Mouse (Mus musculus) midbrain, embryonic 12.5 days (tissue): ENCODE results near the gene Gm5134. TPM values are rescaled to one million over a fixed set of nuclear protein-coding genes. Genes with fewer than 3 reads are reported as not detected.
A peak's percentile ranks its signal among the peaks of the same experiment; 100 is the strongest.

ENCODE experiments used
- ATAC-seq: fragments of 200-750 bp; cut with Nextera tagmentation; 2 replicates; pipeline ENCODE4 v1.8.0; 2017; ENCODE audit warnings: low read depth, moderate TSS enrichment, moderate library complexity; ENCODE audit not compliant: low FRiP score
- H3K27ac ChIP-seq: fragments of 300-500 bp; sonication (generic); replicated peaks from 2 replicates; pipeline ENCODE4 v1.5.1; 2016; ENCODE audit warnings: mild to moderate bottlenecking
- H3K27me3 ChIP-seq: fragments of 300-500 bp; sonication (generic); 2 replicates; pipeline ENCODE4 v1.6.1; 2016; ENCODE audit warnings: mild to moderate bottlenecking
- H3K36me3 ChIP-seq: fragments of 300-500 bp; sonication (generic); 2 replicates; pipeline ENCODE4 v1.6.1; 2016
- H3K4me1 ChIP-seq: fragments of 300-500 bp; sonication (generic); 2 replicates; pipeline ENCODE4 v1.6.1; 2016
- H3K4me2 ChIP-seq: fragments of 300-500 bp; sonication (generic); replicated peaks from 2 replicates; pipeline ENCODE4 v1.6.1; 2016; ENCODE audit warnings: mild to moderate bottlenecking, moderate library complexity
- H3K4me3 ChIP-seq: fragments of 300-500 bp; sonication (generic); 2 replicates; pipeline ENCODE4 v1.5.1; 2016; ENCODE audit warnings: mild to moderate bottlenecking
- H3K9ac ChIP-seq: fragments of 300-500 bp; sonication (generic); replicated peaks from 2 replicates; pipeline ENCODE4 v1.6.1; 2016; ENCODE audit warnings: mild to moderate bottlenecking, moderate library complexity
- H3K9me3 ChIP-seq: fragments of 300-500 bp; sonication (generic); 2 replicates; pipeline ENCODE4 v1.6.1; 2016; ENCODE audit warnings: mild to moderate bottlenecking
- WGBS: fragments of 180-500 bp; shearing (Covaris S2); methylation state at CpG from one replicate; pipeline ENCODE4 v1.1.7; 2016; 5-methylcytosine and 5-hydroxymethylcytosine counted together
- polyA plus RNA-seq: library from polyadenylated mRNA; unstranded; fragments of >200 nt; fragmentation: Nextera tagmentation; extraction: Ambion mirVana; gene quantifications from 2 replicates; pipeline ENCODE4 v1.2.1, GENCODE M21; 2016

Gm5134 gene
- polyA plus RNA-seq, 1 experiment from 2014 or later = not detected

DNA sequence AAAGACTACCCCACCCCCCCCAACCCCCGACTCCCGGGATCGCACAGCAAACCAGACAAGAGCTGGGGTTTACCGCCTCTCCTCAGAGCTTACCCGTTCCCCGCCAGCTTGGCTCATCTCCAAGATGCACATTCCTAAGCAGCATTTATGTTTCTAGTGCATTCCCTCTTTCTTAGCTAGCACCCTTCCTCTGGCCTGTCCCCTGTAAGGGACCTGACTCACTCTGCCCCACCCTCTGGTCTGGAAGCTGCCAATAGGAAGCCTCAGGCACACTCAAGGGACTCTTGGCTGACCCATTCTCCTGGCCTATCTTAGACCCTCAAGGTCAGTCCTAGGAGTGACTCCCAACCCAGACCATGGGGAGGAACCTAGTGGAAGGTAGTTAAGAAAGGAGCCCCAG, 24.0 kb upstream of the Gm5134 start:
- Histone ChIP-seq H3K9me3 (no peaks in the 10 kb centered on the region), H3K27me3 (peaks cover 66% of the 10 kb centered on the region), H3K4me1 (peaks cover 29% of the 10 kb centered on the region), H3K4me3 (no peak overlapping the region), H3K36me3 (peaks cover 22% of the 10 kb centered on the region), H3K27ac (no peak overlapping the region), H3K4me2 (0 out of 2 replicates have a peak overlapping the region, but pooled peaks have one; percentile 19), H3K9ac (no peak overlapping the region)
- WGBS = 27% methylated on average over 6 of the region's 6 CpGs
- ATAC-seq = no peak

DNA sequence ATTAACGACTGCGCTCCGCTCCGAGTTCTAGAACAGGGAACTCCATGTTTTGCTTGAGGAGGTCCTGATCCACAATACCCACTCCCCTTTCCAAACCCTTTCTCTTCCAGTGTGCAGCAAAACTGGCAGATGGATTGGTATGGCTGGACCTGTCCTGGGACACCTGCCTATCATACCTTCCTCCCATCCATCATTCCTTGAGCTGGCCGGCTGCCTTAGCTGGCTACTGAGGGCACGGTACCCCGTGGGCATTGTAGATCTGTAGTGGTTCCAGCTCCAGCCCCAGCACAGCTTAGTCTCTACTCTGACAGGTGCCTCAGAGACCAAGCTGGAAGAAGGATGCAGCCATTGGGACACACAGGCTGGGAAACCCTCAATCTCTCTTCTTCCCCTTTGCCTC, 23.0 kb upstream of the Gm5134 start:
- H3K9me3 ChIP-seq = no peaks in the 10 kb centered on the region
- peak overlapping the region; percentile 60 for H3K4me3 ChIP-seq
- H3K4me1 ChIP-seq = peaks cover 38% of the 10 kb centered on the region
- H3K9ac ChIP-seq = peak overlapping the region; percentile 82; the same call in 1 of the 2 replicates
- H3K36me3 ChIP-seq = peaks cover 14% of the 10 kb centered on the region
- peaks cover 76% of the 10 kb centered on the region for H3K27me3 ChIP-seq
- no peak overlapping the region for H3K27ac ChIP-seq
- WGBS = 19% methylated on average over 7 of the region's 7 CpGs
- no peak for ATAC-seq
- peak overlapping the region; percentile 93 for H3K4me2 ChIP-seq

GRCm38 (mm10) chr10:75932081-75932678, 22.1 kb upstream of the Gm5134 start:
- Histone ChIP-seq H3K27me3 (peaks cover 85% of the 10 kb centered on the region), H3K4me1 (peaks cover 38% of the 10 kb centered on the region), H3K4me2 (peak overlapping the region; percentile 93), H3K4me3 (peak overlapping the region; percentile 60), H3K9ac (peak overlapping the region; percentile 82), H3K27ac (no peak overlapping the region; the same call in 1 of the 2 replicates), H3K36me3 (peaks cover 8% of the 10 kb centered on the region), H3K9me3 (no peaks in the 10 kb centered on the region)
- peak; percentile 77 for ATAC-seq
- WGBS = 2% methylated on average over 34 of the region's 44 CpGs

DNA sequence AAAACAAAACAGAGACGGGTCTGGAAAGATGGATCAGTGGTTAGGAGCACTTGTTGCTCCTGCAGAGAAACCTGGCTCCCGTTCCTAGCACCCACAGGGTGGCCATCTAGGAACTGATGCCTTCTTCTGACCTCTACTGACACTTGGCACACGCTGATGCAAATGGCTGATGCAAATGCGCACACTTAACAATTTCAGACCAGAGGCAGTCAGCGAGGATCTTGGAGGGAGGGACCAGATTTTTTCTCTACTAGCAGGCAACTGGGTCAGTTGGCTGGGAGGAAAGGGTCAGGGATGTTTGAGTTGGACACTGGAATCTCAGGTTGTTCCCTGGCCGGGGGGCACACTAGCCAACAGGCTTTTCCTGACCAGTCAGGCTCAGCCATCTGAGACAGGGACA, 21.4 kb upstream of the Gm5134 start, which contains the start of gene Chchd10:
Chchd10 (plus strand) TSS at position 240 of the 400 bp plus-strand sequence.
- WGBS = 27% methylated on average over 6 of the region's 6 CpGs
- no peak within 1 kb of the TSS; the same call in 1 of the 2 replicates for H3K27ac ChIP-seq
- H3K4me1 ChIP-seq = peaks cover 38% of the 10 kb centered on the region
- ATAC-seq = no peak
- H3K36me3 ChIP-seq = peaks cover 4% of the 10 kb centered on the region; the same call in 1 of the 2 replicates
- peak within 1 kb of the TSS; percentile 82 for H3K9ac ChIP-seq
- no peaks in the 10 kb centered on the region for H3K9me3 ChIP-seq
- peaks cover 92% of the 10 kb centered on the region for H3K27me3 ChIP-seq
- H3K4me2 ChIP-seq = peak within 1 kb of the TSS; percentile 93
- H3K4me3 ChIP-seq = peak within 1 kb of the TSS; percentile 60

GRCm38 (mm10) chr10:75934991-75935390, 19.3 kb upstream of the Gm5134 start:
- no peak for ATAC-seq
- Histone ChIP-seq H3K4me1 (peaks cover 38% of the 10 kb centered on the region), H3K27ac (no peak overlapping the region), H3K4me2 (peak overlapping the region; percentile 95), H3K9me3 (no peaks in the 10 kb centered on the region), H3K27me3 (peaks cover 95% of the 10 kb centered on the region), H3K4me3 (0 out of 2 replicates have a peak overlapping the region, but pooled peaks have one; percentile 50), H3K36me3 (no peaks in the 10 kb centered on the region), H3K9ac (no peak overlapping the region)
- WGBS = 80% methylated on average over 1 of the region's 1 CpGs

GRCm38 (mm10) chr10:75935680-75936541, 18.4 kb upstream of the Gm5134 start, which contains the start of gene Mmp11:
Mmp11 (minus strand) TSS chr10:75936496.
- peak within 1 kb of the TSS; percentile 51 for H3K9ac ChIP-seq
- H3K27me3 ChIP-seq = peaks cover 91% of the 10 kb centered on the region
- H3K4me1 ChIP-seq = peaks cover 36% of the 10 kb centered on the region
- no peaks in the 10 kb centered on the region for H3K9me3 ChIP-seq
- WGBS = 1% methylated on average over 50 of the region's 51 CpGs
- ATAC-seq = peak; percentile 55
- no peaks in the 10 kb centered on the region for H3K36me3 ChIP-seq
- H3K4me2 ChIP-seq = peak within 1 kb of the TSS; percentile 95
- peak within 1 kb of the TSS; percentile 50 for H3K4me3 ChIP-seq
- no peak within 1 kb of the TSS for H3K27ac ChIP-seq

DNA sequence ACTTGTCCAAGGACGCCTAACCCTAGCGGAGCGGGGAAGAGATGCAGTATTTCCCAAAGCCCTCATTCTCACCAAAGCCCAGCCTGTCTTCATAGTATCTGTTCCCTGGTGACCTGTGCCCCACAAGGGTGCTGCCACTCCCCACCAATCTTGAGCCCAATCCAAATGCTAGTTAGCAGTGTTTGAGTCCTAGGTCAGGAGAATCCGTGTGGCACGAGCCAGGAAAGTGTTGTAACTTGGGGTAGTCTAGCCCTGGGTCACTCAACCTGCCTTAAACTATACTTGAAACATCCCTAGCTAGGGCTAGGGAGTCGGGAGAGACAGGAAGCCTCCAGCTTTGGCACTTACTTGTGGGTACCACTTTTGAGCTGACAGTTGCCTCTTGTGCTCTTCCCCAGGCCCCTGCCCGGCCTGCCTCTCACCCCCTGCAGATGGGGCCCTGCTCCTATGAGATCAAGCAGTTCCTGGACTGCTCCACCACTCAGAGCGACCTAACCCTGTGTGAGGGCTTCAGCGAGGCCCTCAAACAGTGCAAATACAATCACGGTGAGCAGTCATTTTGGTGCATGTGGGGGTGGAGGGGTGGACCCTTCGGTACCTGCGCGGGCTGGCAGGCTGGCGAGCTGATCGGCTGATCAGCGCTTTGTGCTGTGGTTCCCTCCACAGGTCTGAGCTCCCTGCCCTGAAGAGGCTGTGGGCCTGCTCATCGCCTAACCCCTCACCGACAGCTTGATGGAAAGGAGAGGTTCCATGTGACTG, 17.2 kb upstream of the Gm5134 start:
- ATAC-seq = no peak
- no peak overlapping the region for H3K9ac ChIP-seq
- H3K4me1 ChIP-seq = peaks cover 24% of the 10 kb centered on the region
- H3K36me3 ChIP-seq = no peaks in the 10 kb centered on the region
- no peak overlapping the region for H3K4me2 ChIP-seq
- H3K4me3 ChIP-seq = no peak overlapping the region
- no peaks in the 10 kb centered on the region for H3K9me3 ChIP-seq
- WGBS = 36% methylated on average over 18 of the region's 18 CpGs
- no peak overlapping the region for H3K27ac ChIP-seq
- peaks cover 79% of the 10 kb centered on the region for H3K27me3 ChIP-seq

DNA sequence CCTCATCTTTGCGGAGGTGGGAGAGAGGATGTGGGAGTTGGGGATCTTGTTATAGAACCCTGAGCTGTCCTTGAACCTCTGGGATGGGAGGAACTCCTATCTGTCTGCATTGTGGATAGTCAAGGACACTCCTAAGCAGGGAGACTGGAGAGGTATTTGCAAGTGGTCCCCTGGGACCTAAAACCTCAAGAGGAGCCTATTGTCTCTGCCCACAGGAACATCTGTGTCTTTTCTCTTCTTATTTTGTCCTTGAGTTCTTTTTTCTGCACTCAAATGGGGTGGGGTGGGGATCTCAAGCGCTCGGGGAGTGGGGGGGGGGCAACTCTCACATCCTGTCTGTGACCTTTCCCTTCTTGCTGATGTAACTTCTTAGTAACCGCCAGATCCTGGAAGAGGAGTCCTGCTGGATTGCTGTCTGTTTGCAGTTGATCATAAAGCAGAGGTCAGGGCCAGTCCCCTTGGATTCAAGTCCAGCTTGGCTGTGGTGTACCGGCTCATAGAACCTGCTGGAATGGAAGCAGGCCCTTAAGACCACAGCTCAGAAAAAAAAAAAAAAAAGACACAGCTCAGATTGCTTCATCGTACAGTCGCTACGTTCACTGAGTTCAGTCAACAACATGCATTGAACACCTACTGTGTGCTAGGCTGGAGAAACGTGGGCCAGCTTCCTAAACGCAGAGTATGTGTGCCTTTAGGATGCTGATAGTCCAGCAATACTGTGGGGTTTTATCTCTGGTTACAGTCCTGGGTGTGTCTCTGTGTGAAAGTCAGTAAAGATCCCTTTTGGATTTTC, 16.3 kb upstream of the Gm5134 start:
- H3K36me3 ChIP-seq = no peaks in the 10 kb centered on the region
- no peak overlapping the region for H3K9ac ChIP-seq
- no peak overlapping the region for H3K4me3 ChIP-seq
- H3K27ac ChIP-seq = no peak overlapping the region
- peaks cover 15% of the 10 kb centered on the region for H3K4me1 ChIP-seq
- peaks cover 70% of the 10 kb centered on the region for H3K27me3 ChIP-seq
- 55% methylated on average over 10 of the region's 10 CpGs for WGBS
- no peaks in the 10 kb centered on the region for H3K9me3 ChIP-seq
- ATAC-seq = no peak
- no peak overlapping the region for H3K4me2 ChIP-seq

DNA sequence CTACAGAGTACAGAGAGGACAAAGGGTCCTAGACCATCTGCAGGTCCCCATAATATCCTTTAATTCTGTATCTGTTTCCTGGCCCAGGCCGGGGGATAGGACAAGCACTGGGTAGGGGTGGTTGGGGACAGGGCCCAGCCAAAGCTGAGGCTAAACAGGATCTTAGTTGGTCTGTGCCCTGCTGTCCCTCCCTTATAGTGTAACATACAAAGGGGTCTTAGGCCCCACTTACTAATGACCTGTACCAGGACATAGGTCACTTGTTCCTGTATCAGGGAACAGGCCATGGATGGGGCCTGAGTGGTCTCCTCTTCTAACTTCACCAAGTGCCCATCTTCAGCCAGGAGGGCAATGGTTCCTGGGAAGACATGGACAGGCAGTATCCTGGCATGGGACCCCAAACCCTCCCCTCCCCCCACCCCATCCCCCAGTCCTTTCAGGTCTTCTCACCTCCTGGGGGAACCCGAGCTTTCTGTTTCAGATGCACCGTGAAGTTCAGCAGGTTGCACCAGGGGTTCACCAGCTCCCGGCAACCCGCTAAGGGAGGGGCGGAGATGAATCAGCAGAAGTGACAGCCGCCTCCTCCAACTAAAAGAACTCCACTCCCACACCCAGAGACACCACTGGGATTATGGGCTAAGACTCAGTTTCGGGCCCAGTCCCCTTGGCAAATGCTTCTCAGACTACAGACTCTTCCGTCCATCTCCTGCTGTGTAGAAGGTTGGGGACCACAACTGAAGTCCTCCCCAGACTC, 14.7 kb upstream of the Gm5134 start:
- H3K4me3 ChIP-seq = no peak overlapping the region
- H3K9me3 ChIP-seq = no peaks in the 10 kb centered on the region
- no peaks in the 10 kb centered on the region for H3K36me3 ChIP-seq
- H3K4me1 ChIP-seq = peaks cover 22% of the 10 kb centered on the region
- H3K27me3 ChIP-seq = peaks cover 54% of the 10 kb centered on the region
- no peak overlapping the region for H3K9ac ChIP-seq
- 41% methylated on average over 9 of the region's 9 CpGs for WGBS
- H3K4me2 ChIP-seq = no peak overlapping the region
- H3K27ac ChIP-seq = no peak overlapping the region
- no peak for ATAC-seq

DNA sequence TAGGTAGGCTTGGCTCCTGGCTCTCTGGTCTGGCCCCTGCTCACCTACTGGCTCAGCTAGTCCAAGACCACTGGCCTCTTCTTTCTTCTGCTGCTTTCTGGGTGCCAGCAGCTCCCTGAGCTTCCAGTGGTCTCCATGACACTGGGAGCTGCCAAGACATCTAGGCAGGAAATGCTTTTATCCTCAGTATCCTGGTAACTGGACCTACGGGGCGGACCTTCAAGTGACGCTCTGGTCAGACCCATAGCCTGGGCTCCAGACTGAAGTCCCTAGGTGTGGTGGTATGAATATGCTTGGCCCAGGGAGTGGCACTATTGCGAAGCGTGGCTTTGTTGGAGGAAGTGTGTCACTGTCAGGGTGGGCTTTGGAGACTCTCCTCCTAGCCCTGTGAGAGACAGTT, 13.8 kb upstream of the Gm5134 start, which contains the start of gene Gm867:
Gm867 (minus strand) TSS at position 153 of the 400 bp plus-strand sequence.
- Histone ChIP-seq H3K27ac (no peak within 1 kb of the TSS), H3K4me1 (peaks cover 17% of the 10 kb centered on the region), H3K27me3 (peaks cover 45% of the 10 kb centered on the region), H3K36me3 (no peaks in the 10 kb centered on the region), H3K9me3 (no peaks in the 10 kb centered on the region), H3K9ac (no peak within 1 kb of the TSS), H3K4me2 (no peak within 1 kb of the TSS), H3K4me3 (no peak within 1 kb of the TSS)
- 79% methylated on average over 5 of the region's 5 CpGs for WGBS
- no peak for ATAC-seq
